Mouse (Mus musculus) left cerebral cortex, postnatal 36 days (tissue): Measurements from ENCODE around the gene Galns. TPM values are rescaled to one million over a fixed set of nuclear protein-coding genes. Genes with fewer than 3 reads are reported as not detected.

ENCODE experiments used
- DNase-seq, 2 experiments: peaks; one replicate each; pipeline ENCODE4 v3.0.0; 2021 to 2022; ENCODE audit warnings: low spot score in 2 of 2, mixed read lengths in 1 of 2
- intact Hi-C: fragments of 180-260 bp; cut with DNase I; formaldehyde crosslinking; loops from one replicate; pipeline ENCODE4 v1.15.1; 2025
- microRNA-seq: library from miRNA; unstranded; fragments of <30 nt; microRNA quantifications from one replicate; pipeline ENCODE4 v1.2.0, GENCODE M21; 2022
- total RNA-seq, 2 experiments: library from RNA; stranded (reverse); gene quantifications; 2 replicates each; pipeline ENCODE4 v1.2.3; 2021

The Galns gene
- total RNA-seq, 2 experiments from 2014 or later = 8.8 to 9.2 TPM

DNA sequence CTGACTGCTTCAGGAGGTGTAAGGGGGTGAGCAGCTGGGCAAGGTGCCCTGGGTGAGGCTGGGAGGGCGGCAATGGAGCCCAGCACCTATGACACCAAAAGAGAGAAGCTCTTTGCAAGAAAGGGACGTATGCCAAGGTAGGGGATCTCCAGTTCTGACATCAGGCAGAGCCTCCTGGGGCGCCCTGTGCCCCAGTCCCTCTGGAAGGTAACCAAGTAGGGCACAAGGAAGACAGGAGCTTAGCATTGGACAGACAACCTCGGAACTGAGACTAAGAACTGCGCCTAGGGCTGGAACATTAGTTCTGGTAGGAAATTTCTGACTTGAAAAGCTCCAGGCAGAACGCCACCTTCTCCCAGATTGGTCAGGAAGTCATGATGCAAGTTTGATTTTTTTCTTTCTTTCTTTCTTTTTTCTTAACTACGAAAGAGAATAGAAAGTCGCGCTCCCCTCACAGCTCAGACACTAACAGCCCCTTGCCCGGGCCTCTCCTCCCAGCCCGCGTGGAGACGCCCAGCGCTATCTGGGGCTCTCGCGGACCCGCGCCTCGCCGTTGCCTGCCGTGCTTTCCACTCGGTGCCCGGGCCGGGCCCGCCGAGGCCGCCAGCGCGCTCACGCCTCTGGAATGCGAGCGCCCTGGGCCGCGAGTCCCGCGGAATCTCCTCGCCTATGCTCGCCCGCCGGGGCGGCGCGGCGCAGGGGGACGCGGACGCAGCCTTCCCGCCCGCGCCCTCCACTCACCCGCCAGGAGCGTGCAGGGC, 60.8 kb downstream of the Galns start:
- intact Hi-C loops = no loop called here
- peak in 1 of 2 experiments; percentile 26 for DNase-seq

DNA sequence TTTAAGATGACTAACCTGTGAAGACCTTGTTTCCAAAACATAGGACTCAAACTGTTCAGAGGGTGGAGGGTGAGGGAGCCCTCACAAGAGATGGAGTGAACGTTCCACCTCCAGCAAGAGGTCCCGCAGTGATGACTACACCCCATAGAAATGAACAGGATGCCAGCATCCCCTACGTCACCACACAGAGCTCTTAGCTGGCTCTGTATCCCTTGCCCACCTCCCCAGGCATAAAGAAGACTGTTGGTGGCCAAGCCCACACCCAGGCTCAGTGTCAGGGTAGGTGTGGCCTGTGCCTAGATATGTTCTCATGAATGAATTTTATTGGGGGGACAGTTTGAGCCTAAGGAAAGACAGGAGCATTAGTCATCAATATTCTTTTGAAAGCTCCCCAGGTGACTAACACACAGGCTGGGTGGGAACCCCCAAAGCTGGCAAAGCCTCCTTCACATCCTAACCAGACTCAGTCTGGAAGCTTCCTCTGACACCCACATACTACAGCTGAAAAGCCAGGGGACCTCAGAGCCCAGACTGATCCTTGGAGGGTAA, 62.3 kb downstream of the Galns start:
- intact Hi-C loops = no loop called here
- no peak for DNase-seq

DNA sequence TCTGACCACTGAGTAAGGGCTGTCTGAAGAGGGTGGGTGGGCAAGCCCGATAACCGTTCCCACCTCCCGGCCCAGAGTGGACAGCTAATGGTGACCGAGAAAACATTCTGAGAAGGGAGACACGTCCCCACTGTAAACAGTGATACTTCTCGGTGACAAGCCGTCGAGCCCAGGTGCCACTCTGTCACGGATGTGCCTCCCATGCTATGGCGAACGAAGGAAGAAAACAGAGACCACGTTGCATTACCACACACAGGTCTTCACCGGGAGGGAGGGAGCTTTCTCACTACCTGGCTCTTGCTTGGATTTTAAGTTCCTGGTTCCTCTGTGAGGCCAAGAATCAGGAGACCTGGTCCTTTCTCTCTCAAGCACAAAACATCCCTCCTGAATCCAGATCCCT, 62.9 kb downstream of the Galns start:
- intact Hi-C loops = no loop called here

DNA sequence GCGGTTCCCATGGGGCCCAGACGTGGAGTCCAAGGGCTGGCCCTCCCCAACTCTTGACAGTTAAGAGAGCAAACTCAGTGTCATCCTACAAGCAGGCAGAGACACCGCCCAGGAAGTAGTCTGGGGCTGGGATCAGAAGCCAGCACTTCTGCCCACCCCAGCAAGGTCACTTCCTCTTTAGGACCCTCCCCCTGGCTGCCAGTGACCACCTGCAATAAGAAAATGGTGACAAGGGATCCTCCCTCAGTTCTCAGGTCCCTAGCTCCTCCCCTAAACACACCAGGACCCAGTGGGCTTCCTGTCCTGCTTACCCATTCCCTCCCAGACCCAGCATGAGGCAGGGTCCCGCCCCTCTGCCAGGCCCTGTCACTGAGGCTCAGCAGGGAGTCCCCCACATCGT, 63.4 kb downstream of the Galns start:
- DNase-seq = no peak
- intact Hi-C loops = no loop called here

More for the DNA sequence above, 62.9 kb downstream of the Galns start:
- DNase-seq = no peak

DNA sequence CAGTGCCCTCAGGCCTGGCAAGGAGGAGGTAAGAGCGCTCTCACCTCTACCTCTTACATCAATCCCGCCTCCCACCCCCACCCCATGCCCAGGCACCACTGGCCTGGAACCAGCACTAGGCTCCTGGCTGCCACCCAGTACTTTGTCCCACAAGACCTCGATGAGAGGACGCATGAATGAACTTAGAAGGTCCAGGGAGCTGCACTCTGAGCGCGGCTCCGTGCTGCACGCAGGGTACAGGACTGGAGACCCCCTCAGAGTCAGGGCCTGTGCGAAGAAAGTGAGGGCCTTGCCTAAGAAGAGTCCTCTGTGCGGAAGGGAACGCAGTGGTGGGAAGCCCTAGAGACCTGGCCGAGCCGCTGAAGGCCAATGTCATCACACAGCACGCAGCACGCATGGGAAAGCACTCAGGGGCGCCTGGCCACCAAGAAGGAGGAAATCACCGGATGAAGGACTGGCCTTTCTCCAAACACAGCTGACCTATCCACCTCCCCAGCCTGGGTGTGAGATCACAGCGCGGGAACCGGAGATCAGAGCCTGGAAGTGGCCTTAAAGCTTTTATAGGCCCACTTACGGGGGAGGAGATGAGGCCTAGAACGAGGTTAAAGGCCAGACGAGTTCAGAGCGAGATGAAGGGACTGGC, 64.3 kb downstream of the Galns start:
- intact Hi-C loops = no loop called here
- no peak for DNase-seq

DNA sequence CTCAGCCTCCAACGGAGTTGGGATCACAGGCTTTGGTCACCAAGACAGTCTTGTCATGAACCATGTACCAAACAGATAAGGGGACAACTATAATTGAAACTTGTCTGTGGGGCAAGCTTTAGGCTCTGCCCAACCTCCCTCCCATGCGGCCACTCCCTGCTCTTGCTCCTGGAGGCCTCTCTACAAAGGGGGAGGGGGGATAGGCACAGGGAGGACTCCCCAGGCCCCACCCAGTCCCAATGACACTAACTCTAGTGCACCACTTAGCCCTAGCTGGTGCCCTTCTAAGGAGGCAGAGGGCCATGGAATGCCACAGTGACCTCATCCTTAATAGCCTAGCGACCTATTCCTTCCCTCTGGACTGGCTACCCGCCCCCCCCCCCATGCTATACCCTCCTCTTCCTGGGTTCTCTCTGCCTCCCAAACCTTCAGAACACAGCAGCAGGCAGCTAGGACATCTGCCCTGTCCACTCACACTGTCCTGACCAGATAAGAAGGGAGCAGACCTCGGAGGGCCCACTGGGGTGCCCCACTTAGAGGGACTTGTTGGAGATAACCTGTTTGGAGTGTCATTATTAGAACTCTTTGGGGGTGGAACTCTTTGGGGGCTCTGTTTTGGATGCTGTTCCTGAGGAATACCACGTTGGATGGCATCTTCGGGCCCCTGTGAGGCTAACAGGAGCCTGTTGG, 65.1 kb downstream of the Galns start:
- intact Hi-C loops = no loop called here
- no peak for DNase-seq

DNA sequence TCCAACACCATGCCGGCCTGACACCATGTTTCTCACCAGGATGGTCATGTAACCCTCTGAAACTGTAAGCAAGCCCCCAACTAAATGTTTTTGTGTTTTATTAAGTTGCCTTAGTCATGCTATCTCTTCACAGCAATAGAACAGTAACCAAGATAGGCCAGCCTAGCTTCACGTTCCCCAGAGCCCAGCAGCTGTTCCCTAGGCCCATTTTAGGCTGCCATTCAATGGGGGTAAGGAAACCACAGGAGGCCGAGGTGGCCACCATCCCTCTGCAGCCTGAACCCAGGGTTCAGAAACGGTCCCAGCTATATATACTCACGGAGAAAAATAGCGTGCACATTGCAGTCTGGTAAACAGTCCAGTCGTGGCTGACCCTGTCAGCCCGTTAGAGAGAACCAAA, 67.1 kb downstream of the Galns start:
- DNase-seq = no peak
- intact Hi-C loops = no loop called here

DNA sequence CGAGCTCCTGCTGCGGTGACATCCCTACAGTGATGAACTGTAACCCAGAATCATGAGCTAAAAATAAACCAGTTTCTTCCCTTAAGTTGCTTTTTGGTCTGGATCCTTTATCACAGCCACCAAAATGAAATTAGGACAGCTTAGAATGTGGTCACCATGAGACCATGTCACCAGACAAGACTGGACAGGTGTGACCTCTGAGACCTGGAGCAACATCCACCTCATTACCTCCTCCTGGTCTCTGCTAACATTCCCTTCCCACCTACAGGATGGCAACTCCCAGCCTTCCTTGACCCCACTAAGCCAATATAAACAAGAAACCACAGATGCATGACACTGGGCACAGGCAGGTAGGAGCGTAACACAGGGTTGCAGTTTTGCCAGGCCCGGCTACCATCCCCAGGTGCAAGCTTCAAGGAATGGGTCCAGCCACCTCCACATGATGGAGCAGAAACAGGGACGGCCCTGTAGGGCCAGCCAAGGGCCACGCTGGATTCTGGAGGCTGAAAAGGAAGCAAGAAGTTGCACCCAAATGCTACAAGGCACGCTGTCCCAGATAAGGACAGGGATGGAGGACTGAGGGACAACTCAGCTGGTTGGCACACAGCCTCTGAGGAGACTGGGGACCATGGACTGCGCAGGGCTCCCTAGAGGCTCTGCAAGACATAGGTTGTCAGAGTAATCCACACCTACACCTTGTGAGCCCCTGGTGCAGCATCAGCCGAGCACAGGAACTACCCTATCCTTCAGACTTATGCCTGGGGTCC, 72.8 kb downstream of the Galns start:
- DNase-seq = no peak
- intact Hi-C loops = no loop called here

DNA sequence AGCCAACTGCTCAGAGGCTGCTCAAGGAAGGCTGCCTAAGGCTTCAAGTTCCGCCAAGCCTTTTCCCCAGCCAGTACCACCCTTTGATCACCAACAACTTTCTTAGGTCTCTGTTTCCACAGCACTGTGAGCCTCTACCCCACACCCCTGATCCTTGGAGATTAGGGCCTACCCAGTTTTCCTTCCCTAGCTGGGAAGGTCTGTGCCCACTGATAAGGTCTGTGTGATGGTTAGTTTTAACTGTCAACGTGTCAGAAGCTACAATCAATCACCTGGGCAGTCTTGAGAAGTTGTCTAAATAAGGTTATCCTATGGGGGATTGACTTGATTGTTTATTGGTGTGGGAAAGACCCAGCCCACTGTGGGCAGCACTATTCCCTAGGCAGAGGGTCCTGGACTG, 73.5 kb downstream of the Galns start:
- intact Hi-C loops = no loop called here
- no peak for DNase-seq

DNA sequence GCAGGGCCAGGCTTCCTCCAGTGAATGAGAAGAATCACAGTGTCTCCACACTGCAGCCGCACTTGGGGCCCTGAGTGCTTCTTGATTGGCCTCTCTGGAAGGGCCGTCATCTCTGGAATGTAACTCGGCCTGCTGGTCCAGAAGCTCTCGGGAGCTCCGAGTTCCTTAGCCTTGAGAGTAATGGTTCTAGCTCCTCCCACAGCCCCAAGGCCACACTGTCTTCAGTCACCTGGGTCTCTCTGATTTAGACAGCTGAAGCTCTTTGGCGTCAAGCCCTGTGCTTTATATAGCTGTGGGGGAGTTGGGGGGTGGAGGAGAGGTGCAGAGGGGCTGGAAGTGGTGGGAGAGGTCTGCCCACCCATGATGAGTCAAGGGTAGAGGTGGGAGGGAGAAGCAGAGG, 74.2 kb downstream of the Galns start:
- intact Hi-C loops = no loop called here

DNA sequence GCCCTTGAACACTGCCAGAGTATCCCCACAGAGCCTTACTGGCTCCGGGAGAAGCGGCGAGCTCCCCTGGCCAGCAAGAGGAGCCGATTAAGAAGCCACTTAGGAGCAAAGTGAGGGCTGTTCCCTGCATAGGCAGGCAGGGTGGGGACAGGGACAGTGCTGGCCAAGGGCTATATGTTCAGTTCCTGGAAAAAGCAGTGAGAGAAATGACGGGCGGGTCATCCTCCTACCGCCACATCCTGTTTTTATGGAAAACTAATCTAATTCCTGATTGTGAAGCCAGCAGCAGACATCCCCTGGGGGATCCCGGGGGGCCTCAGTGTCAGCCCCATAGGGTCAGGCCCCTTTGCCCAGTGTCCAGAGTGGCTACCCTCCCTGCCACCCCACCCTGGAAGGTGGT, 80.0 kb downstream of the Galns start:
- no peak for DNase-seq
- intact Hi-C loops = no loop called here

More for the DNA sequence above, 74.2 kb downstream of the Galns start:
- DNase-seq = no peak

DNA sequence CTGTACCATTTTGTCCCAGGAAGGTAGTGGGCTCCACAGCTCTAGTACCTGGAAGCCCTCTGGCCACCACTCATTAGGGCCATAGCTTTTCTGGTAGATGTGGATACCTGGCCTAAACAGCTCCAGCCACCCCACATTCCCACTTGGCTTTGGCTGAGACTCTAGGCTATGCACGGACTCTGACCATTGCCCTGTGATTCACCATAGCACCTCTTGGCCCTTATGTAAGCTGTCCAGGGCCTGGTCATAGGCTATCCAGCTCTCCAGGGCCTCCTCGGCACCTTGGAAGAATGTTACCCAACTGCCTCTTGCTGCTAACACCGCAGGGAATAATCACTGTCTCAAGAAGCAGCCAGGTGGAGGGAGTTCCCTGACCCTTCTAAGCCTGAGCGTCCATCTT, 82.1 kb downstream of the Galns start:
- no peak for DNase-seq
- intact Hi-C loops = no loop called here

Small RNA genes within 50 kb of the gene (microRNA-seq; reads per million reads assigned to microRNA genes)
- gene Mir6396 = not detected

Other genes with a start within 250 kb of the Galns start
- 10 to 100 TPM; 38.8 to 49.9 TPM for gene Zc3h18, start 234.9 kb downstream of the Galns start, total RNA-seq
- gene Il17c, start 189.4 kb downstream of the Galns start, total RNA-seq = not detected
- 1 to 10 TPM; 7.9 TPM for gene Cyba, start 178.5 kb downstream of the Galns start, total RNA-seq
- 10 to 100 TPM; 20.5 to 30.8 TPM for gene Mvd, start 168.0 kb downstream of the Galns start, total RNA-seq
- under 1 TPM; 0.57 to 0.84 TPM for gene Snai3, start 150.7 kb downstream of the Galns start, total RNA-seq
- gene Rnf166, start 135.4 kb downstream of the Galns start, total RNA-seq = 10 to 100 TPM; 32.2 to 38.9 TPM
- 10 to 100 TPM; 19.7 to 29.1 TPM for gene Ctu2, start 135.3 kb downstream of the Galns start, total RNA-seq
- gene Piezo1, start 60.1 kb downstream of the Galns start, total RNA-seq = 1 to 10 TPM; 6.5 to 7.6 TPM
- 1 to 10 TPM; 1.8 to 3.5 TPM for gene Cdt1, start 43.4 kb downstream of the Galns start, total RNA-seq
- gene Aprt, start 34.6 kb downstream of the Galns start, total RNA-seq = 10 to 100 TPM; 54.5 to 62.3 TPM
- gene Trappc2l, start 177 bp upstream of the Galns start, total RNA-seq = 10 to 100 TPM; 78.7 to 84.5 TPM
- not detected for gene Pabpn1l, start 11.3 kb upstream of the Galns start, total RNA-seq
- 10 to 100 TPM; 26.2 to 37.5 TPM for gene Cbfa2t3, start 87.6 kb upstream of the Galns start, total RNA-seq
- 10 to 100 TPM; 20.5 to 23.9 TPM for gene Acsf3, start 164.0 kb upstream of the Galns start, total RNA-seq
- gene Cdh15, start 236.5 kb upstream of the Galns start, total RNA-seq = under 1 TPM; 0.59 to 0.89 TPM